16 mouse cellular contexts compared by ENCODE assay signal in genomic region chr14:60384269-60384668, GRCm38 (mm10). TPM values are rescaled to one million over a fixed set of nuclear protein-coding genes. Genes with fewer than 3 reads are reported as not detected.
DNase-seq lines count a peak whose midpoint lies in the region; ATAC-seq lines count a peak whose summit lies in the region.
"Had no signal": no experiment of that assay in that cellular context is flagged by ENCODE, and none has a peak within 500 bp of the region (broad histone marks: within the 10 kb centered on the region; RNA-seq: fewer than 3 reads in every experiment).

No protein-coding gene starts in this region.

- no peaks in the 10 kb centered on the region for H3K9me3 ChIP-seq in liver, embryonic 16.5 days (replicated peaks; ENCODE audit: control insufficient read depth, low read length)
- no peaks in the 10 kb centered on the region for H3K9me3 ChIP-seq in liver, embryonic 12.5 days (replicated peaks)
- H3K9me3 ChIP-seq: embryonic facial prominence, embryonic 13.5 days; heart, embryonic 15.5 days had no signal

- H3K27me3 ChIP-seq in liver, embryonic 16.5 days (ENCODE audit: control insufficient read depth, insufficient read depth, low read depth, low read length), result peaks cover 8% of the 10 kb centered on the region
- H3K27me3 ChIP-seq in liver, embryonic 12.5 days (replicated peaks), result peaks cover 19% of the 10 kb centered on the region

- DNase-seq in kidney, adult 8-10 months, result no peak
- no peak for DNase-seq in cerebellum, postnatal 4 days (ENCODE audit: low spot score in 2 of 2)
- DNase-seq: adrenal gland, postnatal 10 days; lung, adult 18-20 months; right cerebral cortex, adult 18-20 months had no signal

- H3K27ac ChIP-seq in liver, embryonic 16.5 days (ENCODE audit: low read length), result no peak overlapping the region
- H3K27ac ChIP-seq in liver, embryonic 12.5 days, result no peak overlapping the region
- H3K27ac ChIP-seq: embryonic facial prominence, embryonic 13.5 days; heart, embryonic 15.5 days; macrophage; stomach, postnatal 0 days had no signal

- H3K4me2 ChIP-seq in liver, embryonic 16.5 days (ENCODE audit: low read depth, low read length), result no peak overlapping the region
- no peak overlapping the region for H3K4me2 ChIP-seq in liver, embryonic 12.5 days
- H3K4me2 ChIP-seq: embryonic facial prominence, embryonic 13.5 days; heart, embryonic 15.5 days had no signal

- H3K4me1 ChIP-seq in liver, embryonic 16.5 days (ENCODE audit: control insufficient read depth, low read depth, low read length), result no peaks in the 10 kb centered on the region; the same call in 1 of the 2 replicates
- no peaks in the 10 kb centered on the region for H3K4me1 ChIP-seq in liver, embryonic 12.5 days
- H3K4me1 ChIP-seq: heart, embryonic 15.5 days had no signal

- WGBS in liver, embryonic 16.5 days (ENCODE audit: insufficient replicate concordance), result 55% methylated on average over 7 of the region's 7 CpGs
- WGBS in liver, embryonic 12.5 days (ENCODE audit: insufficient replicate concordance), result 72% methylated on average over 7 of the region's 7 CpGs

- no peak overlapping the region for H3K9ac ChIP-seq in liver, embryonic 16.5 days (ENCODE audit: low read depth, low read length)
- no peak overlapping the region for H3K9ac ChIP-seq in liver, embryonic 12.5 days
- H3K9ac ChIP-seq: embryonic facial prominence, embryonic 13.5 days; heart, embryonic 15.5 days had no signal

- ATAC-seq in liver, embryonic 16.5 days (ENCODE audit: low read depth), result peak; percentile 20; the same call in 1 of the 2 replicates
- ATAC-seq in liver, embryonic 12.5 days, result no peak
- ATAC-seq in granulocyte monocyte progenitor cell, adult 5-6 weeks (replicated peaks; ENCODE audit: poor library complexity, severe bottlenecking), result peak; percentile 66
- peak; percentile 70 for ATAC-seq in megakaryocyte progenitor cell, adult 5-6 weeks (replicated peaks; ENCODE audit: poor library complexity)
- peak; percentile 74 for ATAC-seq in neutrophil, adult 5-6 weeks (ENCODE audit: extremely low read depth, insufficient number of reproducible peaks, low FRiP score, poor library complexity, severe bottlenecking)
- ATAC-seq: inflammation-experienced regulatory T-cells, adult 6 months had no signal

- H3K36me3 ChIP-seq in liver, embryonic 16.5 days (ENCODE audit: control insufficient read depth, insufficient read depth), result no peaks in the 10 kb centered on the region
- H3K36me3 ChIP-seq in liver, embryonic 12.5 days, result no peaks in the 10 kb centered on the region
- H3K36me3 ChIP-seq: embryonic facial prominence, embryonic 13.5 days; heart, embryonic 15.5 days had no signal

- H3K4me3 ChIP-seq in liver, embryonic 16.5 days (ENCODE audit: low read depth, low read length), result no peak overlapping the region
- no peak overlapping the region for H3K4me3 ChIP-seq in liver, embryonic 12.5 days
- H3K4me3 ChIP-seq: embryonic facial prominence, embryonic 13.5 days; heart, embryonic 15.5 days had no signal

RNA-seq across cellular contexts. Expression of gene Amer2, which starts 11.2 kb away (rescaled TPM):
- polyA plus RNA-seq in liver, embryonic 16.5 days (2015; fragmentation: Nextera tagmentation; extraction: Ambion mirVana), result 0.34 and 0.36 TPM in 2 replicates
- 0.49 and 0.50 TPM in 2 replicates for polyA plus RNA-seq in liver, embryonic 12.5 days (2016; fragmentation: Nextera tagmentation; extraction: Ambion mirVana)
- not detected in 2 replicates for total RNA-seq in granulocyte monocyte progenitor cell, adult 5-6 weeks (2014; fragmentation: Nextera tagmentation)
- total RNA-seq in granulocyte monocyte progenitor cell, adult 5-6 weeks (2017), result 0.15 and 0.17 TPM in 2 replicates
- 0.37 and 0.49 TPM in 2 replicates for total RNA-seq in megakaryocyte progenitor cell, adult 5-6 weeks (2015)
- total RNA-seq in megakaryocyte progenitor cell, adult 5-6 weeks (2017), result under 0.01 and 0.17 TPM in 2 replicates
- total RNA-seq in neutrophil, adult 5-6 weeks (2017), result 10.9 and 11.5 TPM in 2 replicates
- total RNA-seq: MEL had no signal
- polyA plus RNA-seq: inflammation-experienced regulatory T-cells, adult 6 months; macrophage had no signal
